Mouse (Mus musculus) adrenal gland, postnatal 10 days (tissue): ENCODE data around the gene Fbxl16. TPM values are rescaled to one million over a fixed set of nuclear protein-coding genes. Genes with fewer than 3 reads are reported as not detected.

Experiments
- microRNA-seq: library from miRNA; unstranded; fragments of <30 nt; microRNA quantifications from one replicate; pipeline ENCODE4 v1.2.0, GENCODE M21; 2021
- total RNA-seq, 2 experiments: library from RNA; stranded (reverse); gene quantifications; 2 replicates each; pipeline ENCODE4 v1.2.3; 2021

Gene Fbxl16
- total RNA-seq, 2 experiments from 2014 or later, result 11.6 to 14.5 TPM

Small RNA genes lying within 50 kb of the gene (microRNA-seq; reads per million reads assigned to microRNA genes)
- gene Mir3082, result 4.6 reads per million, percentile 3 among the genes with 10 or more reads in this experiment
- 1.4 reads per million for gene Mir6966

Other genes starting within 250 kb of the Fbxl16 start
- gene Sox8, start 238.4 kb upstream of the Fbxl16 start, total RNA-seq, result 1 to 10 TPM; 1.7 to 2.4 TPM
- 10 to 100 TPM; 35.8 to 44.3 TPM for gene Lmf1, start 230.0 kb upstream of the Fbxl16 start, total RNA-seq
- gene Gng13, start 91.9 kb upstream of the Fbxl16 start, total RNA-seq, result under 1 TPM in 1 of 2 experiments, not detected in 1; 0.70 TPM
- 10 to 100 TPM in 1 of 2 experiments, 1 to 10 TPM in 1; 7.9 to 11.2 TPM for gene Chtf18, start 81.7 kb upstream of the Fbxl16 start, total RNA-seq
- 10 to 100 TPM in 1 of 2 experiments, 1 to 10 TPM in 1; 9.5 to 11.0 TPM for gene Rpusd1, start 81.4 kb upstream of the Fbxl16 start, total RNA-seq
- gene Mslnl, start 73.0 kb upstream of the Fbxl16 start, total RNA-seq, result not detected
- gene Msln, start 54.7 kb upstream of the Fbxl16 start, total RNA-seq, result 10 to 100 TPM; 13.6 to 19.0 TPM
- 10 to 100 TPM; 31.9 to 39.7 TPM for gene Narfl, start 35.3 kb upstream of the Fbxl16 start, total RNA-seq
- 10 to 100 TPM; 22.5 to 35.3 TPM for gene Haghl, start 23.4 kb upstream of the Fbxl16 start, total RNA-seq
- not detected for gene Ccdc78, start 22.5 kb upstream of the Fbxl16 start, total RNA-seq
- 10 to 100 TPM; 63.1 to 76.4 TPM for gene Fam173a, start 16.2 kb upstream of the Fbxl16 start, total RNA-seq
- under 1 TPM in 1 of 2 experiments, not detected in 1; 0.48 TPM for gene AC134908.4, start 13.4 kb upstream of the Fbxl16 start, total RNA-seq
- gene Metrn, start 11.9 kb upstream of the Fbxl16 start, total RNA-seq, result 10 to 100 TPM; 28.0 to 45.1 TPM
- gene Wdr24, start 14.5 kb downstream of the Fbxl16 start, total RNA-seq, result 10 to 100 TPM; 17.6 to 23.1 TPM
- gene Jmjd8, start 19.8 kb downstream of the Fbxl16 start, total RNA-seq, result 10 to 100 TPM; 54.9 to 62.3 TPM
- 100 to 1,000 TPM; 138 to 157 TPM for gene Stub1, start 24.3 kb downstream of the Fbxl16 start, total RNA-seq
- gene Rhbdl1, start 28.2 kb downstream of the Fbxl16 start, total RNA-seq, result 10 to 100 TPM; 11.9 to 14.6 TPM
- 10 to 100 TPM in 1 of 2 experiments, 1 to 10 TPM in 1; 7.0 to 12.3 TPM for gene Gm20683, start 32.7 kb downstream of the Fbxl16 start, total RNA-seq
- 10 to 100 TPM; 71.6 to 98.5 TPM for gene Rhot2, start 35.8 kb downstream of the Fbxl16 start, total RNA-seq
- gene Wdr90, start 52.4 kb downstream of the Fbxl16 start, total RNA-seq, result 10 to 100 TPM; 17.5 to 24.1 TPM
- 100 to 1,000 TPM; 319 to 366 TPM for gene Mcrip2, start 59.7 kb downstream of the Fbxl16 start, total RNA-seq
- 10 to 100 TPM; 66.8 to 69.2 TPM for gene Mettl26, start 66.0 kb downstream of the Fbxl16 start, total RNA-seq
- 1 to 10 TPM in 1 of 2 experiments, under 1 TPM in 1; 0.78 to 2.7 TPM for gene Wfikkn1, start 71.8 kb downstream of the Fbxl16 start, total RNA-seq
- 10 to 100 TPM; 16.9 to 25.6 TPM for gene Rab40c, start 110.6 kb downstream of the Fbxl16 start, total RNA-seq
- gene Pigq, start 135.9 kb downstream of the Fbxl16 start, total RNA-seq, result 100 to 1,000 TPM; 101 to 118 TPM
- gene Nhlrc4, start 135.9 kb downstream of the Fbxl16 start, total RNA-seq, result 1 to 10 TPM in 1 of 2 experiments, under 1 TPM in 1; 0.30 to 1.4 TPM
- not detected for gene A930017K11Rik, start 143.5 kb downstream of the Fbxl16 start, total RNA-seq
- 10 to 100 TPM; 15.8 to 16.2 TPM for gene Capn15, start 176.7 kb downstream of the Fbxl16 start, total RNA-seq